Mouse (Mus musculus) forebrain, embryonic 14.5 days (tissue): ENCODE measurements around the gene Ppil6. TPM values are rescaled to one million over a fixed set of nuclear protein-coding genes. Genes with fewer than 3 reads are reported as not detected.

Source experiments
- ATAC-seq: fragments of 200-750 bp; cut with Nextera tagmentation; 2 replicates; pipeline ENCODE4 v1.8.0; 2017; ENCODE audit warnings: mild to moderate bottlenecking, moderate library complexity
- DNase-seq: peaks from one replicate; pipeline ENCODE4 v3.0.0-alpha.2; 2015; ENCODE audit warnings: low spot score
- H3K27ac ChIP-seq: fragments of 300-500 bp; sonication (generic); 2 replicates; pipeline ENCODE4 v1.5.1; 2014; ENCODE audit warnings: low read depth, mild to moderate bottlenecking, control low read depth, low read length, moderate library complexity
- H3K27me3 ChIP-seq: fragments of 300-500 bp; sonication (generic); replicated peaks from 2 replicates; pipeline ENCODE4 v1.6.1; 2014; ENCODE audit warnings: low read length, control low read depth, mixed read lengths; ENCODE audit not compliant: control insufficient read depth, insufficient read depth
- H3K36me3 ChIP-seq: fragments of 300-500 bp; sonication (generic); 2 replicates; pipeline ENCODE4 v1.6.1; 2014; ENCODE audit warnings: low read length, control low read depth; ENCODE audit not compliant: control insufficient read depth, insufficient read depth
- H3K4me1 ChIP-seq: fragments of 300-500 bp; sonication (generic); 2 replicates; pipeline ENCODE4 v1.6.1; 2014; ENCODE audit warnings: antibody characterized with exemption, low read length, control low read depth; ENCODE audit not compliant: control insufficient read depth, insufficient read depth
- H3K4me2 ChIP-seq: fragments of 300-500 bp; sonication (generic); 2 replicates; pipeline ENCODE4 v1.6.1; 2014; ENCODE audit warnings: mild to moderate bottlenecking, control low read depth, low read length
- H3K4me3 ChIP-seq: fragments of 300-500 bp; sonication (generic); 2 replicates; pipeline ENCODE4 v1.5.1; 2014; ENCODE audit warnings: low read depth, low read length, control low read depth
- H3K9ac ChIP-seq: fragments of 300-500 bp; sonication (generic); 2 replicates; pipeline ENCODE4 v1.6.1; 2014; ENCODE audit warnings: mild to moderate bottlenecking, low read length, control low read depth, moderate library complexity
- H3K9me3 ChIP-seq: fragments of 300-500 bp; sonication (generic); replicated peaks from 2 replicates; pipeline ENCODE4 v1.6.1; 2016; ENCODE audit warnings: low read length, control low read depth, mixed read lengths; ENCODE audit not compliant: control insufficient read depth
- WGBS: fragments of 180-500 bp; shearing (Covaris S2); extraction: QIAGEN DNeasy Blood & Tissue Kit; methylation state at CpG from one replicate; pipeline ENCODE4 v1.1.7; 2014; 5-methylcytosine and 5-hydroxymethylcytosine counted together
- polyA plus RNA-seq: library from polyadenylated mRNA; unstranded; fragments of >200 nt; fragmentation: Nextera tagmentation; extraction: Ambion mirVana; gene quantifications from 2 replicates; pipeline ENCODE4 v1.2.1, GENCODE M21; 2014

The Ppil6 gene
- polyA plus RNA-seq, 1 experiment from 2014 or later, result 2.0 TPM

DNA sequence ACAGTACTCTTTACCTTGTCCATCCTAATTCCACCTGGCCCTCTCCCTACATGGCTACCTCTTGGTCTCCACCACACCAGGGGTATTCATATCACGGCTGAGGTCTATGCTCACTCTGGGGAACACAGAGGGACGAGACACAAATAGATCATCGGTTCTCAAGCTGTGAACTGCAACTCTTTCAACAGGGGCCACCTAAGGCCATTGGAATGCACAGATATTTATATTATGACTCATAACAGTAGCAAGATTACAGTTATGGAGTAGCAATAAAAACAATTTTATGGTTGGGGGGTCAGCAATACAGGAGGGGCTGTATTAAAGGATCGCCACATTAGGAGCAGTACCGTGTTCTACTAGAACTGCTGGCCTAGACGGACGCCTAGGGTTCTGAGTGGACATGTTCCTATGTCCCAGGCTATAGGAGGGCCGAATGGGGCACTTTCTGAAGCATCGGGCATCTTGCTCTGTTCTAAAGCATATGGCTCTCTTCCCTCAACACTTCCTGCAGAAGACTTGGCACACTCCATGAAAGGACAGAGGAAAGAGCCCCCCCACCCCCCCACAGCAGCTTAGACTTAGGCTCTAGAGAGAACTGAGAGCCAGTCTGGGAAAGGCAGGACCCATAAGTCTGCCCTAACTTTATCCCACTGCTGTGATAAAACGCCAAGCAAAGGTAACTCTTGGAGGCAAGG is 71.6 kb downstream of the Ppil6 start:
- no peak overlapping the region for H3K9ac ChIP-seq
- no peak for DNase-seq
- no peaks in the 10 kb centered on the region for H3K27me3 ChIP-seq
- no peaks in the 10 kb centered on the region for H3K4me1 ChIP-seq
- H3K27ac ChIP-seq, result no peak overlapping the region
- no peaks in the 10 kb centered on the region for H3K36me3 ChIP-seq
- no peak for ATAC-seq
- peaks cover 6% of the 10 kb centered on the region; the same call in 1 of the 2 replicates for H3K9me3 ChIP-seq
- WGBS, result 95% methylated on average over 10 of the region's 10 CpGs
- H3K4me2 ChIP-seq, result no peak overlapping the region
- no peak overlapping the region for H3K4me3 ChIP-seq

Other genes starting within 250 kb of the Ppil6 start
- gene Fig4, start 187.2 kb upstream of the Ppil6 start, polyA plus RNA-seq, result 33.7 and 36.2 TPM in 2 replicates
- 0.13 and 0.14 TPM in 2 replicates for gene Ak9, start 186.5 kb upstream of the Ppil6 start, polyA plus RNA-seq
- gene Zbtb24, start 40.1 kb upstream of the Ppil6 start, polyA plus RNA-seq, result 18.8 and 22.9 TPM in 2 replicates
- gene Mical1, start 14.1 kb upstream of the Ppil6 start, polyA plus RNA-seq, result 24.9 and 30.5 TPM in 2 replicates
- gene Smpd2, start 70 bp upstream of the Ppil6 start, polyA plus RNA-seq, result 37.0 and 40.7 TPM in 2 replicates
- gene Cd164, start 29.0 kb downstream of the Ppil6 start, polyA plus RNA-seq, result 84.8 and 89.1 TPM in 2 replicates
- gene Ccdc162, start 226.2 kb downstream of the Ppil6 start, polyA plus RNA-seq, result 0.51 and 0.66 TPM in 2 replicates